Mouse (Mus musculus) ES-E14 (cell line): ENCODE measurements around the gene Ptger4.

ENCODE experiments used
- HCFC1 ChIP-seq: IDR thresholded peaks from 2 replicates; pipeline ENCODE4 v1.6.1; 2012; ENCODE audit warnings: low read length, inconsistent platforms, borderline replicate concordance; ENCODE audit not compliant: insufficient read depth
- ZNF384 ChIP-seq: IDR thresholded peaks from 2 replicates; pipeline ENCODE4 v1.6.1; 2012; ENCODE audit warnings: low read depth, low read length, inconsistent platforms

GRCm38 (mm10) chr15:5157386-5157785 is 86.6 kb downstream of the Ptger4 start:
- TF ChIP-seq ZNF384 (no peak), HCFC1 (no peak)
